Mouse (Mus musculus) T-helper 1 cell (primary cell): ENCODE measurements around the gene Rrp8.
"Not testable (repeated sequence)": the region's sequence is repeated elsewhere in the genome, so short reads cannot be mapped to it uniquely, and the experiment has no call there.

Experiments
- in situ Hi-C: fragments of 300-600 bp; cut with MboI, MseI; formaldehyde crosslinking; loops from one replicate; pipeline ENCODE4 v1.15.1; 2025; ENCODE audit warnings: high pct_unique_total_duplicates

Rrp8 gene

DNA sequence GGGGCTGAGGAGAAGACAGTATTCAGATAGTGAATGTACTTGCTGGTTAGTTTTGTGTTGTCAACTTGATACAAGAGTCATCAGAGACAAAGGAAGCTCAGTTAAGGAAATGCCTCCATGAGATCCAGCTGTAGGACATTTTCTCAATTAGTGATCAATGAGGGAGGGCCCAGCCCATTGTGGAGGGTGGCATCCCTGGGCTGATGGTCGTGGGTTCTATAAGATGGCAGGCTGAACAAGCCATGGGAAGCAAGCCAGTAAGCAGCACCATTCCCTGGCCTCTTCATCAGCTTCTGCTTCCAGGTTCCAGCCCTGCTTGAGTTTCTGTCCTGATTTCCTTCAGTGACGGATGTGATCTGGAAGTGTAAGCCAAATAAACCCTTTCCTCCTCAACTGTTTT, 10.6 kb upstream of the Rrp8 start:
- in situ Hi-C loops: no loop called here

DNA sequence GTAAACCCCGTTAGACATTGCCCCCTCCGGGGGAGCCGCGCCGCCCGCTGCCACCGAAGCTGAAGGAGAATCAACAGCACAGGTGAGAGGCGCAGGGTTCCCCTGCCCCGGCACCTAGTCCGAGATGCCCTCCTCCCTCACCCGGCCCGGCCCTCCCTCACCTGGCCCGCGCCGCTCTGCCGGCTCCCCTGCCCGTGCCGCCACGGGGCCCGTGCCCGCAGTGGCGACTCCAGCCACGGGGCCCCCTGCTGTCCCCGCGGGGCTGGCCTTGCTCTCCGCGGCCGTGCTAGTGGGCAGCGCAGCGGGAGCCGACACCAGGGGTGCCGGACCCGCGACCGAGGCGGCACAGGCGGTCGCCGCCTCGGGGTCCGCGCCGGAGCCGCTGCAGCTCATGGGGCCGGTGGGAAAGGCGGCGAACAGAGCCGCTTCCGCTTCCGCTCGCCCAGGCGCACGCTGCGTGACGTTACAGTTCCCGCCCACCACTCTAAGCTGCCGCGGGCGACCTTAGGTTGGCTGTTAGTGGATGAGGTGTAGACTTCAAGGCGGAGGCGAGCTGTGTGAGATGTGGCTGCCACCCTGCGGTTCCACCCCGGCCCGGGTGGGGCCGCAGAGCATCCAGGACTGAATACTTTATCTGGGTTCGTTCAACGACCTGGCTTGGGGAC, 6.9 kb upstream of the Rrp8 start, which contains the start of gene Taf10:
Taf10 (minus strand) TSS at position 436 of the 665 bp plus-strand sequence.
- in situ Hi-C loops: no loop called here

DNA sequence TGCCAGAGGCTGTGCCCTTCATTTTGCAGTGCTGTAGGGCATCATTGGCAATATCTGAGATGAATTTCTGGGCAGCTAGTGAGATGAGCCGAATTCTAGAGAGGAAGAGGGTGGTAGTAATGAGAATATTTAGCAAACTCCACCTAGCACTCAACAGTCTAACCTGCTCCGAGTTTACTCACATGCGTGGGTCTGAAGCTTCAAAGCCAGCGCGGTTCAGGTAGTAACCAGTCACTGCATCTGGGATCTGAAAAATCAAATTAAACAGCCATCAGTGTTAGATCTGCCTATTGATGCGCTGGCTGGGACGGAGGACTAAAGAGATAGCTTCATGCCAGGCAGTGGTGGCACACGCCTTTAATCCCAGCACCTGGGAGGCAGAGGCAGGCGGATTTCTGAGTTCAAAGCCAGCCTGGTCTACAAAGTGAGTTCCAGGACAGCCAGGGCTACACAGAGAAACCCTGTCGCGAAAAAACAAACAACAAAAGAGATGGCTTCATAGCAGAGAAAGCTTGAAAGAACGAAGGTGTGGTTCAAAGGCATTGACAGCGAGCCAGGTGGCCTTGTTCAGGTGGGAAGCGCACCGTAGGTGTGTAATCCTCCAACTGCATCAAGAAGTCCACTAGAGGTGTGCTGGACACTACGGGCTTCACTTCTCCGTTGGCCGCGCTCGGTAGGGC, 6.2 kb upstream of the Rrp8 start:
- in situ Hi-C loops: not testable (repeated sequence)

DNA sequence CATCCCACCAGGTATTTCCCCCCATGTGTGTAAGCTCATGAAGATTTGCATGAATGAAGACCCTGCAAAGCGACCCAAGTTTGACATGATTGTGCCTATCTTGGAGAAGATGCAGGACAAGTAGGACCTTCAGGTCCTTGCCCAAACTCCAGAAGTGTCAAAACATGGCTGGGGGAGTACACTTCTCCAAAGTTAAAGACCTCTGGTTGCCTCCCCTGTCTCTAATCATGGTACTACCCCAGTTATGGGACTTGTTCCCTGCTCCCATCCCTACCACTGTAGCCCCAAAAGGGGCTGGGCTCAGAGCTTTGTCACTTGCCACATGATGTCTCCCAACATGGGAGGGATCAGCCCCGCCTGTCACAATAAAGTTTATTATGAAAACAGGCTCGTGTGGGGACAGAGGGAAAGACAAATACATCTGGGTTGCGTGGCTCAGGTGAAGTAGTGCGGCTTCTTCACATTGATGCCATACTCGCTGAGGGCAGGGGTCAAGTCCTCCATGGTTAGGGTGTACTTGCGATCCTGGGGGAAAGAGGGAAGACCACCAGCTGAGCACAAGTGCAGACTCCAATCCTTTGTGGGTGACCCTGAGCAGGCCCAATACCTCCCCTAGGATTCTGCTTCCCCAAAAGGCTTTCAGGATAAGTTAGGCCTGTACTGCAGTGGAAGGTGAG, 5.5 kb upstream of the Rrp8 start:
- in situ Hi-C loops: not testable (repeated sequence)

DNA sequence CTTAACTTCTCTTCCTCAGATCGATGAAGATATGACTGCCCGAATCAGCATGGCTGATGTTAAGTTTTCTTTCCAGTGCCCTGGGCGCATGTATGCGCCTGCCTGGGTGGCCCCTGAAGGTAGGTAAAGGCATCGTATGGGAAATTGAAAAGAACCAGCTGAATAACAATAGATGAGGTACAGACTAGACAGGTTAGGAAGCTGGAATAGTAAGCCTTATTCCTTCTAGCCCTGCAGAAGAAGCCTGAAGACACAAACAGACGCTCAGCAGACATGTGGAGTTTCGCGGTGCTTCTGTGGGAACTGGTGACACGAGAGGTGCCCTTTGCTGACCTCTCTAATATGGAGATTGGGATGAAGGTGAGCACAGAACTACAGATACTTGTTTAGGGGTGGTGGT, 4.8 kb upstream of the Rrp8 start:
- in situ Hi-C loops: no loop called here

DNA sequence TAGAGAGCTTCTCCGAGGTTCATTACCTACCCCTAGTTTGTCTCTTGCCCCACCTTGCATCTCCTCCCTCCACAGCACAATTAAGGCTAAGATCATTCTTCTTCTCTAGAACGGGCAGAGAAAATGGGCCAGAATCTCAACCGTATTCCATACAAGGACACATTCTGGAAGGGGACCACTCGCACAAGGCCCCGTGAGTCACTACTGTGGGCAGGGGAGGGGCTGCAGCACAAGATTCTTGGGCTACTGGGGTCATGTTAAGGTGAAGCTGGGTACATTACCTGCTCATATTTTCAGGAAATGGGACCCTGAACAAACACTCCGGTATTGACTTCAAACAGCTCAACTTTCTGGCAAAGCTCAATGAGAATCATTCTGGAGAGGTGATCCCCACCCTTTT, 3.7 kb upstream of the Rrp8 start:
- in situ Hi-C loops: no loop called here

DNA sequence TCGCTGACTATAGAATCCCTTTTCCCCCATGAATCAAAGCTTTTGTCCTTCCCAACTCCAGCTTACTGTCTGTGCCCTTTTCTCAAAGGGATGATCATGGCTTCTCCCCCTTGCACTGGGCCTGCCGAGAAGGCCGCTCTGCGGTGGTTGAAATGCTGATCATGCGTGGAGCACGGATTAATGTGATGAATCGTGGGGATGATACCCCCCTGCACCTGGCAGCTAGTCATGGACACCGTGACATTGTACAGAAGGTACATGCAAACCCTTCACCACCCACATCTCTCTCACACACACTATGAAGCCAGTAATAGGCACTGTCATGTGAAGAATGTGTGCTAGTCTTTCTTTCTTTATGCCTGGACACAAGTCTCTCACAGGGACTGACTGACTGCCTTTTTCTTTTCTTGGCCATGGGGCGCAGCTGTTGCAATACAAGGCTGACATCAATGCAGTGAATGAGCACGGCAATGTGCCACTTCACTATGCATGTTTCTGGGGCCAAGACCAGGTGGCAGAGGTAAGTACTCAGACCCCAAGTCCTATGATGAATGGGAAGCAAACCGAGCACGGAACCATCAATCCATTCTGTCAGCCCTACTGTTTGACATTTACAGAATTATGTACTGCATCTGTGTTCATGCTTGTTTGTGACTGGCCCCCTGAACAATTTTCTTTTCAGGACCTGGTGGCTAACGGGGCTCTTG, 3.1 kb upstream of the Rrp8 start:
- in situ Hi-C loops: no loop called here

DNA sequence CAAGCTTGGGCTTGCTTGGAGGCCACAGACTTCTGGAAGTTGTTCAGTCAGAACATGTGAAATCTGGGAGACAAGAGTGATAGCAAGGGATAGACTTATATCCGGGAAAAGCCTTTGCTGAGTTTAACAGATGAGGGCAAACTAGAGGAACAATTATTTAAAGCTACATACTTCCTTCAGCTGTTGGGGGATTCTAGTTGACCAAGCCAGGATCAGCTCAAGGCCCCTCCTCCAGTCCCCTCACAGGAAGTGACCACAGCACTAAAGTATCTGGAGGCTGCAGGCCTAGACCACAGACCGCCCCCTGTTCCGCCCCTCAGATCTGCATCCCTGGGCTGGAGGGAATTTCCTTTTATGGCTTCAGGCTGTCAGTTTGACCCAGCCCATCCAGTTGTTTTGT, 1.8 kb upstream of the Rrp8 start:
- in situ Hi-C loops: loop anchor here (5.0 kb wide), 2 partner anchors 73 to 102 kb away; partner anchors contain the start of gene Mrpl17

DNA sequence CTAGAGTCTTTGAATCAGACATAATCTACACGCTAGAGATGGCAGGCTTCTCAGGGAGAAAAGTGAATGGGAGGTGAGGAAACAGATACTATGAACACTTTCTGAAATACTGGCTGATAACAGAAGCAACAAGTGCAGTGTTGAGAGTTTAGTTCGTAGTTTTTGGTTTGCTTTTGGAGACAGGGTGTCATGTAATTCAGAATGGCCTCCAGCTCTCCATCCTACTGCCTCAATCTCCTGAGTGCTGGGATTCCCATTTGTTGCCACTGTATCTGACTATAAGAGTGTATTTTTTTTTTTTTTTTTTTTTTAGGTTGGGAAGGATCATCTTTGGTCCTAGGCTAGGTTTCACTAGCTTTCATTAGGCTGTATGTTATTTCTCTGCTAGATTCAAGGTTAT, 1.1 kb upstream of the Rrp8 start:
- in situ Hi-C loops: loop anchor here (5.0 kb wide), 2 partner anchors 74 to 101 kb away; partner anchors contain the start of gene Mrpl17

DNA sequence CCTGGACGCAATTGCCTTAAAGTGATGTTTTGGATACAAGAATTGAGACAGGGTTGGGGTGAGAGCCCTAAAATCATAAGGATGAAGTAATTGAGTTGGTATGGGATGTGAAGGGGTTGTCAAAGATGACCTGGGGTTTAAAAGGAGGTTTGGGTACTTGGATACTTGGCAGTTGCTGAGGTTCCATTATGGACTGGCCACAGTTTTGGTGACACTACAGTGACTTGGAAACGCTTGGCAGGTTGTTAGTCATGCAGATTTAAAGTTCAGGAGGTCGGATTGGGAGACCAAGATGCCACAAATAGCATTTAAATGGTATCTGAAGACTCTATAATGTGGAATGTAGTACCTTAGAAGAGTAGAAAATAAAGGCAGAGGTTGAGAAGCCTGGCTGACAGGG, 463 bp upstream of the Rrp8 start:
- in situ Hi-C loops: loop anchor here (5.0 kb wide), 2 partner anchors 75 to 100 kb away; partner anchors contain the start of gene Mrpl17

DNA sequence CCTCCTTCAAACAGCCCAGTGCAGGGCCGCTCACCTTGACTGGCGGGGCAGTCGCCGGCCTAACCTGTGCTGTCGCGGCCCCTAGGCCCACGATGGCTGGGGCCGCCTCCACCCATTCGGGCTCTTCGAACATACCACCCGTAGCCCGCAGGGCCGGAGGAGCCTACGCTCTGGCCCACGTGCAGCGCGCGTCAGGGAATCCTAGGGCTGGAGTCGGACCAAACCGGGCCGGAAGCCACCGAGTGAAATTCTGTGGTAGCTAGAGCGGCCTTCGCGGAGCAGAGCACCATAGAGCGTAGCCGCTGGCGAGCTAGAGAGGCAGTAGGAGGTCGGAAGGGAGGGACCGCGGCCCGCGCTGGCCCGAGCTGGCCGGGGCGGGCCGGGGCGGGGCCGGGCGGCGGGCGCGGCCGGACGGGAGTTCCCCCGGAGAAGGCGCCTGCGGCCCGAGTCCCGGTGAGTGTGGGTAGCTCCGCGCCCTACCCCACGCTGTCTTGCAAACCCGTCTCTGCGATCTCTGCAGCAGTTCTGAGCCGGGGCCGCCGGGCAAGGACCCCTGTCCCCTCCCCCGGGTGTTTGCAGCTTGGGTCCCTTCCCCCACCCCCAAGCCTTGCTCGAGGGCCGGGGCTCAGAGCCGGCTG, 802 bp downstream of the Rrp8 start, which contains the start of gene Ilk:
Ilk (plus strand) TSS at position 329 of the 638 bp plus-strand sequence.
- in situ Hi-C loops: loop anchor here (5.0 kb wide), 2 partner anchors 76 to 99 kb away; partner anchors contain the start of gene Mrpl17

DNA sequence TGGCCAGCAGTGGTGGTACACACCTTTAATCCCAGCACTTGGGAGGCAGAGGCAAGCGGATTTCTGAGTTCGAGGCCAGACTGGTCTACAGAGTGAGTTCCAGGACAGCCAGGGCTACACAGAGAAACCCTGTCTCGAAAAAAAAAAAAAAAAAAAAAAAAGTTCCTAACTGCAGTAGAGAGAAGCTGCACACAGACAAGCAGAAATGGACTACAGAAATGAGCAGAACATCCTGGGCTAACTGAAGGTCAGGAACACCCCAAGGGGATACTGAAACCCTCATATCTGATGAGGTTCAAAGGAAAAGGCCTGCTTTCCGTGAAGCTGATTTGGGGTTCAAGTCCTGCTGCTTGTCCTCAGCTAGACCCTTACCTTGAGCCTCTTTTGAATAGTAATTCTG, 1.7 kb downstream of the Rrp8 start:
- in situ Hi-C loops: loop anchor here (5.0 kb wide), 2 partner anchors 77 to 98 kb away; partner anchors contain the start of gene Mrpl17

DNA sequence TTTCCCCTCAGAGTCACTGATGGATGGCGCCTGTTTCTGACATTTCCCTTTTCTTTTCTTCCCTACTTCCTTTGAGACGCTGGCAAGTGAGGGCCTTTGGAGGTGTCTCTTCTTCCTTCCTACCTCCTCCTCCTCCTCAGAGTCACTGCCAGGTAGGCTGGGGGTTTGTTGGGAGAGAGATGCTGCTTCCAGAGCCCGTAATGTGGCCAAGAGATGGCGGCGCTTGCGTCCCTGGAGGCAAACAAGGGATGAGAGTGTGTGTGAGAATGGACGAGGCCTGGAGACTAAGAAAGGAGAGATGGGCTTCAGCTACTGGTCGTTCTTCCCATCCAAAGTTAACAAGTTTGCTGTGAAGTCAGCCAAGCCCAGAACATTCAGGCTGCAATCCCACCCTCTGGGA, 2.4 kb downstream of the Rrp8 start:
- in situ Hi-C loops: loop anchor here (5.0 kb wide), 2 partner anchors 77 to 98 kb away; partner anchors contain the start of gene Mrpl17

DNA sequence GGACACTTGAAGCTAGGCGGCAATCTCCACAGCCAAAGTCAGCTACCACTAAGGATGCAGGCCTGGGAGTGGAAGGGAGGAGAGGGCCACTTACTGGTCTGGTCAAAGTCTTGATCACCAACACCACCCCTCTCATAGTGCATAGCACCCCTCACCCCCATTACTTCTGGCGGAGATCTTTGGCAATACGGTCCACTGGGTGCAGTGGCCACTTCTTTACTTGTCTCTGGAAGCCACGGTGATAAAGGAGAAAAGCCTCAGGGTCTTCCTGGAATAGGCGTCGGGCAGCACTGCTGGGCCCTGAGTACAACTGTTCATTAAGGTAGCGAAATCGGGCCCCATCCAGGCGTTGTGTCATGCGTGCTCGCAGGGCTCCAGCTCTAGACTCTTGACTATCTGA, 3.3 kb downstream of the Rrp8 start:
- in situ Hi-C loops: no loop called here

DNA sequence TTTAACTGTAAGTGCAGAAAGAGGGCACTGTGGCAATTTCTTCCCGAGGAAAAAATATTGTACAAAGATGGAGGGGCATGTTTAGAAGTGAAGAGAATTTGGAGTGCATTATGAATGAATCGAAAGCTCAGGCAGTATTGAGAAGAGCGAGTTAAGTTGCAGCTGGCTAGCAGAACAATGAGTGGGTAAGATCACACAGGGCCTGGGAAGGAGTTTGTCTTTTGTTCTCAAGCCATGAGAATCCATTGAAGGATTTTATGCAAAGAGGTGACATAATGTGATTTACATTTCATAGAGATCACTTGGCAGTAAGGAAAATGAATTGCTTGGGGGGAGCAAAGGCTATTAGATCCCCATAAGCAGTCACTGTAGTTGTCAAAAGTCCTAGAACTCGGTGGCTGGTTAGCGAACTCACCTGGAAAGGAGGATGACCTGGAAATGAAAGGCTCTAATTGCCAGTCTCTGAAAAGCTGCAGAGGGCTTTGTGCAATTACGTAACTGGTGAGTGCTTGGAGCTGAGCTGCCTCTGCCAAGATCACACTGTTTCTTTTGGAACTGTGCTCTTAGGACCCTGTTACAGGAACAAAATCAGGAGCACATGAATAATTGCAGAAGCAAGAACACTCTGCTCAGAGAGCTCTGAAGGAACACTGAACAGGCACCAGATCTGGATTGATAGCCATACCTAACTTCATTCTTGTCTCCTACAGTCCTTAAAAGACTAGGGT, 8.3 kb downstream of the Rrp8 start:
- in situ Hi-C loops: no loop called here

DNA sequence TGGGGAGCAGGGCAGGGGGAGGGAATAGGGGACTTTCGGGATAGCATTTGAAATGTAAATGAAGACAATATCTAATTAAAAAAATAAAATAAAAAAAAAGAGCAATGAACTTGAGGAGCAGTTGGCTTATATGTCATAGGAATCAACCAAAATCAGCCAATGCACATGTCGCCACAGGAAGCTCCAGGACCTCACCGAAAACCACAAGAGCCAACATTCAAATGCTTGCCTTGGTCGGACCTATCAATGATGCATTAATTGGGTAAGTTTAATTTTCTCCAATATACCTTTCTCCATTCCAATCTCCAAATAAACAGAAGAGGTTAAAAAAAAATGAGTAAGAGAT, 10.2 kb downstream of the Rrp8 start:
- in situ Hi-C loops: no loop called here

DNA sequence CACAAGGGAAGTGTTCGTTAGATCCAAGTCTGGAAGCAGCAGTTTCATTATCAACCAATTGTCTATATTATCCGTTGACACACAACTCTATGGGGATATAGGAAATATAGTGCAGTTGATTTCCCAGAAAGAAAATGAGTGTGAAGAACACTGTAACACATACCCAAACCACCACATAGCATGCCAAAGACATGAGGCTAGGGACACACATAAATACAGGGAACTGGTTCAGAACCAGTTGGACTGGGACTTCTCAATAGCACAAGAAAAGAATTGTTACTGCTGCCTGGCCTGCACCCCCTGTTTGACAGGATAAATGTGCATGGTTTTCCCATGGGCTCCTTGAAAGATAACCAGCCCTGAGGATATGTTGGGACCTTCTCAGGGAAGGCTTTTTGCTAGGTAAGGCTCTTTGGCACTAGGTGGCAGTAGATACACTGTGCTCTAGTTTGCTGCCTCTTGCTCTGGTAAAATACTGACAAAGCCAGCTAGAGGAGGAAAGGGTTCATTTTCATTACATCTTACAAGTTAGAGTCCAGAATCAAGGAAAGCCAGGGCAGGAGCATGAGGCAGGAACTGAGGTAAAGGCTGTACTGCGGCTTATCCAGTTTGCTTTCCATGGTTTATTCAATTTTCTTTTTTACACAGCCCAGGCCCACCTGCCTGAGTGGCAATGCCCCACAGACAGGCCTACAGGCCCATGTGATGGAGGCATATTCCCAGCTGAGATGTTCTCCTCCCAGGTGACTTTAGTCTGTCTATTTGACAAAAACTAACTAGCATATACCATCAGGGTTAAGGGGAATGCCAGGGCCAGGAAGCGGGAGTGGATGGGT, 10.8 kb downstream of the Rrp8 start:
- in situ Hi-C loops: no loop called here

DNA sequence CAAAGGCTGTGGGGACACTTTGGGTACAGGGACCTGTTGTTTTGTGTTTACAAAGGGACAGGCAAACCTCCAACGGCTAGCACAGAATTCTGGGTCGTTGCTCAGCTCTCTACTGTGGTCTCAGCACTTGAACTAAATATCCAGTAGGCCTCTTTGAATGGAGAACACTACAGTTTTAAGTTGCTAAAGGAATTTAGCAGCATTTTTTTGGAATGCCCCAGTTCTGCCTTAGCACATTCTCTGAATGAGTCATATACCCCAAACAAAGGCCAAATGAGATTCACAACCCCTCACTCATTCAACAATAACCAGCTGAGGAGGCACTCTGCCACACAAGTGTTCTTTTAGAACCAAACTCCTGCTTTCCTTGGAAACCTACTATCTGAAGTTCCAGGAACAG, 15.3 kb downstream of the Rrp8 start:
- in situ Hi-C loops: no loop called here

DNA sequence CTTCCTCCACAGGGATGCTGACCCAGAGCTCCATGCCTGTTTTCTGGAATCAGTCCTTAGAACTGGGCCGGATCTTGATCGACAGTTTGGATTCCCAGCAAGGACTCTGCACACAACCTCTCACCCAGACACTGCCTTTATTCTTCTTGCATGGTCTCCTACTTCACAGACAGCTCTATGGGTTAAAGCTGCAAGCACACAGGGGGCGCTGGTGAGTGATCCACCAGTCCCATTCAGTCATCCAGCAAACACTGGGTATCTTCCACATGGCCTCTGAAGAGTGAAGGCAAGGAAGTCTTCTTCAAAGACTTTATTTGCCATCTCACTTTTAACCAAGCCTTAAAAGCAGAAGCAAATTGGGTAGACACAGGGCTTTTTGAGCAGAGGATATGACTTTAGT, 21.8 kb downstream of the Rrp8 start:
- in situ Hi-C loops: no loop called here

DNA sequence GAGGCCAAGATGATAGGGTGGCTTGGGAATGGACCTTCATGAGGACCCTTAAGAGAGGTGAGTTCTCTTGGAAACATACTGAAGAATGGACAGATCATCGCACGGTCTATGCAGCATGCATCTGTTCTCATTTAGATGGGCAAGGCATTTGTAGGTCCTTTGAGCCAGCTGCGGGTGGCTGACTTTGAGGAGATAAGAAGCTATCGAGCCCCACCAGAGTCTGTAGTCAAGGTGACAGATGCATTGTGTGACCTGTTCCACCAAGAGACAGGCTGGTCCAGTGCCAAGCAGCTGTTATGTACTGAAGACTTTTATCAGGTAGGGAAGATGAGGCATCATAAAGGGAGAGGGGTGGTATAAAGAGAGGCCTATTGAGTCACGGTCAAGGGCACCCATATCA, 28.5 kb downstream of the Rrp8 start:
- in situ Hi-C loops: no loop called here
